Mouse (Mus musculus): Measurements from ENCODE around the gene Scml4. TPM values are rescaled to one million over a fixed set of nuclear protein-coding genes. Genes with fewer than 3 reads are reported as not detected.

The Scml4 gene
- total and polyA plus RNA-seq, 3 experiments: 0.03 to 0.08 TPM; not detected in 1

DNA sequence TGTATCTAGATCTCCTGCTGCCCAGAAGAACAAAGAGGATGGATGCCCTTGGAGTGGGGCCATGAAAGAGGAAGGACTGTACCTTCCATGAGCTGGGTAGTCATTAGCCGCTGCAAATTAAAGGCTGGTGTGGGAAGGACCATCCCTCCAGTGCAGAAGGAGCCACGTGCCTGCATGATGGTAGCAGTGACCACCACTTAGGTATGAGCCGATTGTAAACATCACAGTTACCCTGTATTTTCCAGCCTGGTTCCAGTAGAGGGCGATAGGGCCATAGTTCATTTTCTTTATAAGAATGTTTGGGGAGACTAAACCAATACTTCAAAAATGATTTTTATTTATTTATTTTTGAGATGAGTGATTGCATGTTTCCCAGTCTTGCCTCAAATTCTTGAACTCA, 27.5 kb upstream of the Scml4 start:
- H3K9me3 ChIP-seq (replicated peaks; ENCODE audit: insufficient read depth, low read length): no peaks in the 10 kb centered on the region
- H3K9ac ChIP-seq (ENCODE audit: control insufficient read depth, low read depth, low read length, poor library complexity, severe bottlenecking): no peak overlapping the region
- H3K4me3 ChIP-seq (ENCODE audit: control insufficient read depth in 1 of 2, insufficient read depth in 1 of 2, low read depth in 2 of 2, low read length in 2 of 2): no peak overlapping the region
- TF ChIP-seq RCOR1 (IDR thresholded peaks at IDR 0.05; ENCODE audit: low read depth, low read length) (no peak), CTCF (IDR thresholded peaks at IDR 0.05 in 2 of 3, conservative IDR thresholded peaks at IDR 0.05 in 1 of 3; ENCODE audit: control insufficient read depth in 1 of 3, insufficient read depth in 1 of 3, low read depth in 2 of 3, low read length in 3 of 3, poor library complexity in 1 of 3, severe bottlenecking in 1 of 3) (peak; percentile 2 to 42 (median 28); a peak in 4 of 6 replicates), SMC3 (IDR thresholded peaks at IDR 0.05; ENCODE audit: low read depth, low read length) (no peak)
- H3K27ac ChIP-seq (ENCODE audit: control insufficient read depth, low read depth, low read length): no peak overlapping the region
- H3K27me3 ChIP-seq (ENCODE audit: control insufficient read depth in 1 of 2, insufficient read depth in 2 of 2, low read length in 2 of 2): no peaks in the 10 kb centered on the region
- no peaks in the 10 kb centered on the region for H3K79me2 ChIP-seq (ENCODE audit: control insufficient read depth, insufficient read depth, low read length, poor library complexity)
- H3K4me1 ChIP-seq (ENCODE audit: control insufficient read depth in 1 of 2, insufficient read depth in 2 of 2, low read length in 2 of 2): no peaks in the 10 kb centered on the region
- peaks cover 0 to 3% of the 10 kb centered on the region in 2 experiments; a peak in 2 of 4 replicates for H3K36me3 ChIP-seq (ENCODE audit: control insufficient read depth in 1 of 2, insufficient read depth in 2 of 2, low read length in 2 of 2)
- DNase-seq (ENCODE audit: low read depth, low spot score): peak; percentile 24

DNA sequence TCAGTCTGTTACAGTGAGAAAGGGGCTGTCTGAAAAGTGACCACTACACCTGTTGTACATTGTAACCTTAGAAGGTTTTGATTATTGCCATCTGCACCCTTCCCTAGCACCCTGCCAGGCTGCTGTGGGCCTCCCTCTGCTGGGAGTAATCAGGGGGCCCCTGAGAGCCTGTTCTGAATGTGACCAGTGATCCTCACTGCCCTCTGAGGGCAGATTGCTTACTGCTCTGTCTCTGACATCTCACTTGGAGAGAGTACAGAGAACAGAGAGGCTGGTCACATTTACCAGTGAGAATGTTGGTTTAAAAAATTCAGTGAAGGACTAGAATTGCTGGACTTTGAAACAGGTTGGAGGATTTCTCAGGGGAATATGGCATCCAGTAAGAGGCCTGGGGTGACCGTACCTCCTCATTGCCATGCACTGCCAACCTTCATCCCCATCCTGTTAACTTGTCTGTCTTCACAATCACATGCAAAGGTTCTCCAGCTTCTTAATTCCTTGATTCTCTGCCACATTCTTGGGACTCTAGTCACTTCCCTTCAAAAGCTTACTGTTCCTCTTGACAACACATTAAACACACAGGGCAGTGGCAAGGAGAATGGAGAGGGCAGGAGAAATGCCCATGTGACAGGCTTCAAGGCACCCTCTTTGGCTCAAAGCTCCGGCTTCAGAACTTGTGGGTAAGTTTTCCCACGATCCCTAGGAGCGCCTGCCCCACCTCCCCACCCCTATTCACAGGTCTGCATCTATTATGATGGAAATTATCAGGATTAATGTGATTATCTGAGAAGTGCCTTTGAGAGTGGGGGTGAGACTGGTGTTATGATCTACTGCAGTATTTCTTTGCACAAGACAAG, 26.1 kb upstream of the Scml4 start:
- H3K9me3 ChIP-seq (replicated peaks; ENCODE audit: insufficient read depth, low read length): no peaks in the 10 kb centered on the region
- no peak overlapping the region for H3K9ac ChIP-seq (ENCODE audit: control insufficient read depth, low read depth, low read length, poor library complexity, severe bottlenecking)
- no peak overlapping the region for H3K4me3 ChIP-seq (ENCODE audit: control insufficient read depth in 1 of 2, insufficient read depth in 1 of 2, low read depth in 2 of 2, low read length in 2 of 2)
- H3K27ac ChIP-seq (ENCODE audit: control insufficient read depth, low read depth, low read length): no peak overlapping the region
- DNase-seq (ENCODE audit: low read depth, low spot score): no peak
- no peaks in the 10 kb centered on the region for H3K79me2 ChIP-seq (ENCODE audit: control insufficient read depth, insufficient read depth, low read length, poor library complexity)
- TF ChIP-seq JUND (IDR thresholded peaks at IDR 0.05; ENCODE audit: low read depth, low read length): no peak
- no peak for TF ChIP-seq POLR2AphosphoS2 (IDR thresholded peaks at IDR 0.05; ENCODE audit: low read length)
- no peak for TF ChIP-seq USF2 (IDR thresholded peaks at IDR 0.05; ENCODE audit: borderline replicate concordance in 1 of 2, insufficient read depth in 1 of 2, low read depth in 1 of 2, low read length in 2 of 2)
- no peak for TF ChIP-seq CTCF (IDR thresholded peaks at IDR 0.05 in 2 of 3, conservative IDR thresholded peaks at IDR 0.05 in 1 of 3; ENCODE audit: control insufficient read depth in 1 of 3, insufficient read depth in 1 of 3, low read depth in 2 of 3, low read length in 3 of 3, poor library complexity in 1 of 3, severe bottlenecking in 1 of 3)
- no peak for TF ChIP-seq RCOR1 (IDR thresholded peaks at IDR 0.05; ENCODE audit: low read depth, low read length)
- H3K4me1 ChIP-seq (ENCODE audit: control insufficient read depth in 1 of 2, insufficient read depth in 2 of 2, low read length in 2 of 2): no peaks in the 10 kb centered on the region
- H3K27me3 ChIP-seq (ENCODE audit: control insufficient read depth in 1 of 2, insufficient read depth in 2 of 2, low read length in 2 of 2): no peaks in the 10 kb centered on the region
- no peaks in the 10 kb centered on the region; a peak in 1 of 4 replicates for H3K36me3 ChIP-seq (ENCODE audit: control insufficient read depth in 1 of 2, insufficient read depth in 2 of 2, low read length in 2 of 2)

DNA sequence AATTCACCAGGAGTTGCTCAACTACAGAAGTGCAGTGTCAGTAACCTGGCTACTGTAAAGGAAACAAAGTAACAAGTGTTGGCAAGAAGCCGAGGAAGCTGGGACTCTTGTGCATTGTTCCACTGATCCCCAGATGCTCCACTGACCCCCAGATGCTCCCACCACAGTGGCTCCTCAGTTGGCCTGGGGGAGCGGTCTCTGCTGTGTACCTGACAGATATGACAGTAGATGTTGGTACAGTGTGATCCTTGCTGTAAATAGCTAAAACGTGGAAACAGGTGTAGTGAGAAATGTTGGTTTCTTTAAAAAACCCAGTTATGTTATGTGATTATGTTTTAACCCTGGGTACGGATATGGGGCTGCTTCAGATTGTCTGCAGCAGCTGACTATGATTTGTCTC, 22.1 kb upstream of the Scml4 start:
- Histone ChIP-seq H3K9me3 (replicated peaks; ENCODE audit: insufficient read depth, low read length) (no peaks in the 10 kb centered on the region), H3K27me3 (ENCODE audit: control insufficient read depth in 1 of 2, insufficient read depth in 2 of 2, low read length in 2 of 2) (no peaks in the 10 kb centered on the region), H3K79me2 (ENCODE audit: control insufficient read depth, insufficient read depth, low read length, poor library complexity) (no peaks in the 10 kb centered on the region), H3K36me3 (ENCODE audit: control insufficient read depth in 1 of 2, insufficient read depth in 2 of 2, low read length in 2 of 2) (no peaks in the 10 kb centered on the region), H3K9ac (ENCODE audit: control insufficient read depth, low read depth, low read length, poor library complexity, severe bottlenecking) (no peak overlapping the region), H3K27ac (ENCODE audit: control insufficient read depth, low read depth, low read length) (no peak overlapping the region), H3K4me1 (ENCODE audit: control insufficient read depth in 1 of 2, insufficient read depth in 2 of 2, low read length in 2 of 2) (no peaks in the 10 kb centered on the region), H3K4me3 (ENCODE audit: control insufficient read depth in 1 of 2, insufficient read depth in 1 of 2, low read depth in 2 of 2, low read length in 2 of 2) (no peak overlapping the region)
- TF ChIP-seq TCF12 (IDR thresholded peaks at IDR 0.05; ENCODE audit: low read depth, low read length) (no peak), E2F4 (IDR thresholded peaks at IDR 0.05; ENCODE audit: borderline replicate concordance, low read depth, low read length) (no peak), NRF1 (IDR thresholded peaks at IDR 0.05; ENCODE audit: insufficient read depth, low read depth, low read length, poor library complexity, severe bottlenecking) (no peak), UBTF (IDR thresholded peaks at IDR 0.05; ENCODE audit: borderline replicate concordance, insufficient read depth, low read depth, low read length) (no peak), MYB (IDR thresholded peaks at IDR 0.05; ENCODE audit: low read depth, low read length) (no peak), MXI1 (IDR thresholded peaks at IDR 0.05; ENCODE audit: low read depth, low read length) (no peak), BHLHE40 (IDR thresholded peaks at IDR 0.05; ENCODE audit: borderline replicate concordance, low read depth, low read length) (no peak), SMC3 (IDR thresholded peaks at IDR 0.05; ENCODE audit: low read depth, low read length) (no peak), ELF1 (IDR thresholded peaks at IDR 0.05; ENCODE audit: low read depth, low read length) (no peak), USF1 (IDR thresholded peaks at IDR 0.05; ENCODE audit: low read depth, low read length) (no peak), MAFK (IDR thresholded peaks at IDR 0.05; ENCODE audit: borderline replicate concordance, low read depth, low read length) (no peak), ZNF384 (IDR thresholded peaks at IDR 0.05; ENCODE audit: low read depth, low read length) (no peak), ZC3H11A (IDR thresholded peaks at IDR 0.05; ENCODE audit: low read depth, low read length) (no peak), CTCF (IDR thresholded peaks at IDR 0.05 in 2 of 3, conservative IDR thresholded peaks at IDR 0.05 in 1 of 3; ENCODE audit: control insufficient read depth in 1 of 3, insufficient read depth in 1 of 3, low read depth in 2 of 3, low read length in 3 of 3, poor library complexity in 1 of 3, severe bottlenecking in 1 of 3) (no peak)
- DNase-seq (ENCODE audit: low read depth, low spot score): no peak

Data from MEL (cell line).